15 mouse cellular contexts compared by ENCODE assay signal in the genomic region with DNA sequence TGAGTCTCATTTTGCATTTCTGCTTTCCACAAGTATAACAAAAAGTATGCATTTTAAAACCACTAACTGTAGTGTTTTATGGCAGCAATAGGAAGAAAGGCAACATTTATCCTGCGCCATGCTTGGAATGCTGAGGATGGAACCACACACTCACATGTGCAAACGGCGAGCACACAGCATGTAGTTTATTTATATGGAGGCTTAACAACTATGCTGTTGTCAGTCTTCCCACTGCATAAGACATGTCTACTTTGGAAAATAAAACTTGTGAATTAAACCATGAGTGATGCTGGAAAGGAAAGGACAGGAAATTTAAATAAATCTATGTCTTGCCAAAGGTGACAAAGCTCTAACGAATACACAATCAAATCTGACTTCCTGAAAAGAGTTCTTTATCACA.
"Had no signal": no experiment of that assay in that cellular context is flagged by ENCODE, and none has a peak within 500 bp of the region (broad histone marks: within the 10 kb centered on the region; RNA-seq: fewer than 3 reads in every experiment).

No protein-coding gene starts in this region.

- H3K36me3 ChIP-seq: neural tube, embryonic 15.5 days; stomach, embryonic 15.5 days had no signal

- H3K9ac ChIP-seq: neural tube, embryonic 15.5 days; stomach, embryonic 15.5 days had no signal

- DNase-seq: retina, postnatal 1 day; right cerebral cortex, adult 18-20 months; right cerebral cortex, postnatal 14 days; right cerebral cortex, postnatal 25 days; right cerebral cortex, postnatal 4 days; spleen, adult 18-20 months; thymus, adult 18-20 months; thymus, adult 2 months; thymus, postnatal 14 days; thymus, postnatal 25 days; thymus, postnatal 36 days; thymus, postnatal 4 days had no signal

- H3K27ac ChIP-seq: neural tube, embryonic 15.5 days; stomach, embryonic 15.5 days; stomach, postnatal 0 days had no signal

- H3K4me3 ChIP-seq: neural tube, embryonic 15.5 days; stomach, embryonic 15.5 days had no signal

- H3K9me3 ChIP-seq: neural tube, embryonic 15.5 days; stomach, embryonic 15.5 days had no signal

- H3K27me3 ChIP-seq: stomach, embryonic 15.5 days had no signal

- H3K4me2 ChIP-seq: neural tube, embryonic 15.5 days; stomach, embryonic 15.5 days had no signal

- H3K4me1 ChIP-seq: neural tube, embryonic 15.5 days; stomach, embryonic 15.5 days had no signal
